Mouse (Mus musculus) liver, adult 2 months (tissue): ENCODE results near the gene Rph3al.

Experiments
- CTCF ChIP-seq: fragments of 200-500 bp; IDR thresholded peaks from 2 replicates; pipeline ENCODE4 v1.5.1; 2011; ENCODE audit warnings: low read depth, low read length, control low read depth
- POLR2A ChIP-seq: fragments of 200-500 bp; IDR thresholded peaks from 2 replicates; pipeline ENCODE4 v1.6.1; 2011; ENCODE audit warnings: low read length, control low read depth; ENCODE audit not compliant: insufficient read depth; ENCODE audit errors: extremely low read depth

GRCm38 (mm10) chr11:75835587-75836239, 102.5 kb downstream of the Rph3al start:
- TF ChIP-seq CTCF: no peak
- no peak for TF ChIP-seq POLR2A
